Mouse (Mus musculus) neutrophil, adult 5-6 weeks (primary cell): ENCODE results near the gene Polr3h. TPM values are rescaled to one million over a fixed set of nuclear protein-coding genes. Genes with fewer than 3 reads are reported as not detected.
"Not testable (repeated sequence)": the region's sequence is repeated elsewhere in the genome, so short reads cannot be mapped to it uniquely, and the experiment has no call there.

ENCODE experiments used
- ATAC-seq: fragments of 151-379, 151-347 bp; 2 replicates; pipeline ENCODE4 v1.8.0; 2017; ENCODE audit warnings: mild to moderate bottlenecking, moderate TSS enrichment; ENCODE audit not compliant: insufficient number of reproducible peaks, poor library complexity, low FRiP score, severe bottlenecking; ENCODE audit errors: extremely low read depth
- total RNA-seq: library from RNA; stranded (forward); fragments of 200-1000 nt; gene quantifications from 2 replicates; pipeline ENCODE4 v1.2.3, GENCODE M21; 2017

The Polr3h gene
- total RNA-seq, 1 experiment from 2014 or later = 12.2 TPM

- no peak for ATAC-seq
These were observed 4.8 kb downstream of the Polr3h start for GRCm38 (mm10) chr15:81921255-81921654.

GRCm38 (mm10) chr15:81920546-81921217 lies 5.4 kb downstream of the Polr3h start:
- no peak for ATAC-seq

GRCm38 (mm10) chr15:81919062-81919461 lies 7.0 kb downstream of the Polr3h start:
- no peak for ATAC-seq

- ATAC-seq = peak; percentile 65
These were observed 8.2 kb downstream of the Polr3h start for GRCm38 (mm10) chr15:81917621-81918463.

GRCm38 (mm10) chr15:81917201-81917600 lies 8.8 kb downstream of the Polr3h start:
- ATAC-seq = no peak

GRCm38 (mm10) chr15:81915663-81916062 lies 10.4 kb downstream of the Polr3h start:
- ATAC-seq = no peak

GRCm38 (mm10) chr15:81914668-81915067 lies 11.4 kb downstream of the Polr3h start:
- no peak for ATAC-seq

GRCm38 (mm10) chr15:81912498-81912897 lies 13.5 kb downstream of the Polr3h start:
- no peak for ATAC-seq

- ATAC-seq = not testable (repeated sequence)
These were observed 17.3 kb downstream of the Polr3h start for GRCm38 (mm10) chr15:81908767-81909166.

- ATAC-seq = no peak
These were observed 18.1 kb downstream of the Polr3h start for GRCm38 (mm10) chr15:81907953-81908352.

- ATAC-seq = peak; percentile 40; the same call in 1 of the 2 replicates
These were observed 21.1 kb downstream of the Polr3h start for GRCm38 (mm10) chr15:81904939-81905338.

GRCm38 (mm10) chr15:81898751-81899150 lies 27.3 kb downstream of the Polr3h start:
- ATAC-seq = no peak

GRCm38 (mm10) chr15:81897607-81898285 lies 28.3 kb downstream of the Polr3h start:
- ATAC-seq = no peak

- no peak for ATAC-seq
These were observed 29.6 kb downstream of the Polr3h start for GRCm38 (mm10) chr15:81896407-81896806.

- ATAC-seq = no peak
These were observed 32.0 kb downstream of the Polr3h start for GRCm38 (mm10) chr15:81894002-81894401.

GRCm38 (mm10) chr15:81891822-81892580 lies 34.0 kb downstream of the Polr3h start:
- no peak for ATAC-seq

- ATAC-seq = no peak
These were observed 34.8 kb downstream of the Polr3h start for GRCm38 (mm10) chr15:81891140-81891802.

- ATAC-seq = no peak
These were observed 36.9 kb downstream of the Polr3h start for GRCm38 (mm10) chr15:81889175-81889574.
